Mouse (Mus musculus): ENCODE measurements around the gene Cd24a. TPM values are rescaled to one million over a fixed set of nuclear protein-coding genes. Genes with fewer than 3 reads are reported as not detected.
A peak's percentile ranks its signal among the peaks of the same experiment; 100 is the strongest.

Gene Cd24a
- polyA plus RNA-seq, 1 experiment, result 31.2 TPM

DNA sequence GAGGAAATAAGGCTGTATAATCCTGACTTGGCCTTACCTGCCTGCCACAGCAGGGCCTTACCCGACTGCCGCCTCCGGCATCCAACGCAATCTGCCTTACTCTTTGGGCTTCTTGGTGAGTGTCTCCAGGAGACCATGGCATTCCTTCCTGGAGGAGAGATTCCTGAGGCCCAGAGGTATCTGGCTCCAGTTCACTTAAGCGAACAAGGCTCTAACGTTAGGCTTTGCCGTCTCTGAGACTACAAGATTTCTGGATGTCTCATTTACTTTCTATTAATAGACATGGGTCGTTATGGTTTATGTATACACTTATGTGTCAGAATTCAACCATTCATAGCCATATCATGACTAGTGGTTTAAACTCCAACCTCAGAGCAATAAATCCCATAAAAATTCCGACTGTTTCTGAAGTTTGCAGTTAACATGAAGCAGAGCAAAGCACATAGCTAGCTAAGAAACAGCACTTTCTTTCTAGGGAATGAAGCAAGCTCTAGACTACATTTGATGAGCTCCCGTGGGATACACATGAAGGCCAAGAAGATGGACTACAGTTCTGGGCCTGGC is 26.7 kb downstream of the Cd24a start:
- Histone ChIP-seq H3K36me3 (ENCODE audit: control insufficient read depth, insufficient read depth) (no peaks in the 10 kb centered on the region), H3K27me3 (ENCODE audit: control insufficient read depth, insufficient read depth, insufficient read length) (no peaks in the 10 kb centered on the region), H3K4me2 (ENCODE audit: low read depth) (no peak overlapping the region), H3ac (ENCODE audit: control insufficient read depth, insufficient read length) (no peak overlapping the region), H3K4me3 (no peak overlapping the region), H3K79me2 (ENCODE audit: control insufficient read depth, insufficient read depth) (no peaks in the 10 kb centered on the region)
- no peak for TF ChIP-seq TCF3 (IDR thresholded peaks at IDR 0.05; ENCODE audit: insufficient read length, low read depth)
- no peak for TF ChIP-seq POLR2A (IDR thresholded peaks at IDR 0.05; ENCODE audit: insufficient read length, low read depth)
- no peak for TF ChIP-seq CEBPB (IDR thresholded peaks at IDR 0.05; ENCODE audit: insufficient read depth, poor library complexity, severe bottlenecking)
- no peak for TF ChIP-seq TCF12 (IDR thresholded peaks at IDR 0.05; ENCODE audit: insufficient read depth, poor library complexity, severe bottlenecking)
- TF ChIP-seq USF1 (IDR thresholded peaks at IDR 0.05; ENCODE audit: low read depth), result no peak
- no peak for TF ChIP-seq MYOD1 (IDR thresholded peaks at IDR 0.05; ENCODE audit: control insufficient read depth in 1 of 3, insufficient read length in 2 of 3, low read depth in 2 of 3)
- TF ChIP-seq SRF (IDR thresholded peaks at IDR 0.05; ENCODE audit: control insufficient read depth, insufficient read length, low read depth), result no peak

- Histone ChIP-seq H3K79me2 (ENCODE audit: control insufficient read depth, insufficient read depth) (no peaks in the 10 kb centered on the region), H3ac (ENCODE audit: control insufficient read depth, insufficient read length) (no peak overlapping the region), H3K27me3 (ENCODE audit: control insufficient read depth, insufficient read depth, insufficient read length) (no peaks in the 10 kb centered on the region), H3K4me2 (ENCODE audit: low read depth) (no peak overlapping the region), H3K36me3 (ENCODE audit: control insufficient read depth, insufficient read depth) (no peaks in the 10 kb centered on the region), H3K4me3 (no peak overlapping the region)
- TF ChIP-seq TCF3 (IDR thresholded peaks at IDR 0.05; ENCODE audit: insufficient read length, low read depth) (no peak), E2F4 (IDR thresholded peaks at IDR 0.05; ENCODE audit: insufficient read depth) (no peak), MYOD1 (IDR thresholded peaks at IDR 0.05; ENCODE audit: control insufficient read depth in 1 of 3, insufficient read length in 2 of 3, low read depth in 2 of 3) (no peak), POLR2A (IDR thresholded peaks at IDR 0.05; ENCODE audit: insufficient read length, low read depth) (no peak), REST (IDR thresholded peaks at IDR 0.05; ENCODE audit: insufficient read depth, insufficient read length) (no peak), POLR2AphosphoS2 (IDR thresholded peaks at IDR 0.05; ENCODE audit: insufficient read length, low read depth) (no peak), MAX (IDR thresholded peaks at IDR 0.05; ENCODE audit: low read depth) (no peak), SRF (IDR thresholded peaks at IDR 0.05; ENCODE audit: control insufficient read depth, insufficient read length, low read depth) (no peak)
Observed at GRCm38 (mm10) chr10:43605901-43606300, 27.8 kb downstream of the Cd24a start.

DNA sequence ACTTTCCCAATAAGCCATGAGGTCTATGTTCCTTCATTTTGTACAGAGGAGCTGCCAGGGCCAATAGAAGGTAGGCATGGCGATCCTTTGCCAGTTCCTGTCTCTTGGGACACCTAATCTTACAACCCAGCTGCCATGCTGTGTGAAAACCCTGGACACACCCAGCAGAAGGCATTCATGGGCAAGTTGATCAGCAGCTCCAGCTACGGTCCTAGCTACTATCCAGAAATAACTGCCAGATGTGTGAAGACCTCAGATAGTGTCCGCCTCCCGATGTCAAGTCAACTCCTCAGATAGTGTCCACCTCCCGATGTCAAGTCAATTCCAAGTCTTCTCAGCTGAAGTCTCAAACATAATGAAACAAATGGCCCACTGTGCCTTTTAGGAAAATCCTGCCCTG is 31.4 kb downstream of the Cd24a start:
- no peak for TF ChIP-seq CEBPB (IDR thresholded peaks at IDR 0.05; ENCODE audit: insufficient read depth, poor library complexity, severe bottlenecking)
- TF ChIP-seq MYOD1 (IDR thresholded peaks at IDR 0.05; ENCODE audit: control insufficient read depth in 1 of 3, insufficient read length in 2 of 3, low read depth in 2 of 3), result peak in 1 of 3 experiments; percentile 13
- no peak for TF ChIP-seq E2F4 (IDR thresholded peaks at IDR 0.05; ENCODE audit: insufficient read depth)
- H3K4me2 ChIP-seq (ENCODE audit: low read depth), result no peak overlapping the region

GRCm38 (mm10) chr10:43609958-43610357 is 31.9 kb downstream of the Cd24a start:
- H3K4me2 ChIP-seq (ENCODE audit: low read depth), result no peak overlapping the region
- no peaks in the 10 kb centered on the region for H3K27me3 ChIP-seq (ENCODE audit: control insufficient read depth, insufficient read depth, insufficient read length)
- no peak overlapping the region for H3ac ChIP-seq (ENCODE audit: control insufficient read depth, insufficient read length)
- no peak for TF ChIP-seq MYOD1 (IDR thresholded peaks at IDR 0.05; ENCODE audit: control insufficient read depth in 1 of 3, insufficient read length in 2 of 3, low read depth in 2 of 3)
- no peak for TF ChIP-seq MYOG (IDR thresholded peaks at IDR 0.05; ENCODE audit: control insufficient read depth in 1 of 3, insufficient read depth in 1 of 3, insufficient read length in 2 of 3, low read depth in 2 of 3)
- no peak for TF ChIP-seq POLR2AphosphoS2 (IDR thresholded peaks at IDR 0.05; ENCODE audit: insufficient read length, low read depth)
- no peak for TF ChIP-seq TCF12 (IDR thresholded peaks at IDR 0.05; ENCODE audit: insufficient read depth, poor library complexity, severe bottlenecking)
- TF ChIP-seq MAX (IDR thresholded peaks at IDR 0.05; ENCODE audit: low read depth), result no peak
- TF ChIP-seq TCF3 (IDR thresholded peaks at IDR 0.05; ENCODE audit: insufficient read length, low read depth), result no peak
- TF ChIP-seq REST (IDR thresholded peaks at IDR 0.05; ENCODE audit: insufficient read depth, insufficient read length), result no peak
- no peak for TF ChIP-seq SRF (IDR thresholded peaks at IDR 0.05; ENCODE audit: control insufficient read depth, insufficient read length, low read depth)
- no peak for TF ChIP-seq USF1 (IDR thresholded peaks at IDR 0.05; ENCODE audit: low read depth)
- no peak for TF ChIP-seq POLR2A (IDR thresholded peaks at IDR 0.05; ENCODE audit: insufficient read length, low read depth)
- no peak for TF ChIP-seq E2F4 (IDR thresholded peaks at IDR 0.05; ENCODE audit: insufficient read depth)
- no peak for TF ChIP-seq CEBPB (IDR thresholded peaks at IDR 0.05; ENCODE audit: insufficient read depth, poor library complexity, severe bottlenecking)
- H3K36me3 ChIP-seq (ENCODE audit: control insufficient read depth, insufficient read depth), result no peaks in the 10 kb centered on the region
- no peaks in the 10 kb centered on the region for H3K79me2 ChIP-seq (ENCODE audit: control insufficient read depth, insufficient read depth)
- H3K4me3 ChIP-seq, result no peak overlapping the region

More for the DNA sequence above, 31.4 kb downstream of the Cd24a start:
- Histone ChIP-seq H3K4me3 (no peak overlapping the region), H3K36me3 (ENCODE audit: control insufficient read depth, insufficient read depth) (no peaks in the 10 kb centered on the region), H3K79me2 (ENCODE audit: control insufficient read depth, insufficient read depth) (no peaks in the 10 kb centered on the region), H3ac (ENCODE audit: control insufficient read depth, insufficient read length) (no peak overlapping the region), H3K27me3 (ENCODE audit: control insufficient read depth, insufficient read depth, insufficient read length) (no peaks in the 10 kb centered on the region)

GRCm38 (mm10) chr10:43611081-43611480 is 33.0 kb downstream of the Cd24a start:
- no peak overlapping the region for H3K4me2 ChIP-seq (ENCODE audit: low read depth)
- TF ChIP-seq POLR2A (IDR thresholded peaks at IDR 0.05; ENCODE audit: insufficient read length, low read depth) (no peak), REST (IDR thresholded peaks at IDR 0.05; ENCODE audit: insufficient read depth, insufficient read length) (no peak), MYOD1 (IDR thresholded peaks at IDR 0.05; ENCODE audit: control insufficient read depth in 1 of 3, insufficient read length in 2 of 3, low read depth in 2 of 3) (no peak), MAX (IDR thresholded peaks at IDR 0.05; ENCODE audit: low read depth) (no peak), MYOG (IDR thresholded peaks at IDR 0.05; ENCODE audit: control insufficient read depth in 1 of 3, insufficient read depth in 1 of 3, insufficient read length in 2 of 3, low read depth in 2 of 3) (no peak), POLR2AphosphoS2 (IDR thresholded peaks at IDR 0.05; ENCODE audit: insufficient read length, low read depth) (no peak), TCF3 (IDR thresholded peaks at IDR 0.05; ENCODE audit: insufficient read length, low read depth) (no peak), USF1 (IDR thresholded peaks at IDR 0.05; ENCODE audit: low read depth) (no peak), TCF12 (IDR thresholded peaks at IDR 0.05; ENCODE audit: insufficient read depth, poor library complexity, severe bottlenecking) (no peak)
- H3ac ChIP-seq (ENCODE audit: control insufficient read depth, insufficient read length), result no peak overlapping the region
- no peaks in the 10 kb centered on the region for H3K36me3 ChIP-seq (ENCODE audit: control insufficient read depth, insufficient read depth)
- H3K79me2 ChIP-seq (ENCODE audit: control insufficient read depth, insufficient read depth), result no peaks in the 10 kb centered on the region
- H3K4me3 ChIP-seq, result no peak overlapping the region
- no peaks in the 10 kb centered on the region for H3K27me3 ChIP-seq (ENCODE audit: control insufficient read depth, insufficient read depth, insufficient read length)

Measured in myocyte (in vitro differentiated cells).